ENCODE assay signal across 20 mouse cellular contexts in the genomic region with DNA sequence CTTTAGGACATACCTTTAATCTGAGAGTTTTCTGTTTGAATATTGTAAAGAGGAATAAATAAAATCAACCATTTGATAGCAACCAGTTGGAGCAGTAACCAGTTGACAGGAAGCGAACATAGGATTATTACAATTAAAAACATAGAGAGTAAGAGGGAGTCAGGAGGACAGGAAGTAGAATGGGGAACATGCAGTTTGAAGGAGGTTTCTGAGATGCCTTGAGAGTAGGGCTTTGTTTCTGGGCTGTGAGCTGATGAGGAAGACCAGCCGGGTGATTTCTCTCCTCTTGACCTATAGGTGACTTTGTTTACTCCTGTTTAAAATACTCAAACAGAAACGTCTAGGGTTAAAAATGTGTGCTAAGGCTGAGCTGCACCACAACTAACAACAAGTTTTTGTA.
"Had no signal": no experiment of that assay in that cellular context is flagged by ENCODE, and none has a peak within 500 bp of the region (broad histone marks: within the 10 kb centered on the region; RNA-seq: fewer than 3 reads in every experiment).

No protein-coding gene starts in this region.

- DNase-seq: cerebellum, adult 9-10 months; cerebellum, adult 9-11 months; cerebellum, postnatal 10 days; cerebellum, postnatal 14 days; cerebellum, postnatal 25 days; cerebellum, postnatal 36 days; embryo, embryonic 11 days; forebrain, postnatal 0 days; gastrocnemius, adult 2 months; gastrocnemius, postnatal 10 days; gastrocnemius, postnatal 14 days; gastrocnemius, postnatal 25 days; gastrocnemius, postnatal 36 days; heart, adult 11 months; heart, adult 18-20 months; heart, adult 2 months had no signal

- ATAC-seq: forebrain, embryonic 13.5 days; forebrain, embryonic 14.5 days; forebrain, embryonic 15.5 days; forebrain, embryonic 16.5 days; forebrain, postnatal 0 days had no signal
